Mouse (Mus musculus) retina, adult 2 months (tissue): ENCODE data around the gene Capn9.

Source experiments
- DNase-seq: peaks from one replicate; pipeline ENCODE4 v3.0.0-alpha.2; 2012; ENCODE audit warnings: low read depth, low spot score

Gene Capn9

DNA sequence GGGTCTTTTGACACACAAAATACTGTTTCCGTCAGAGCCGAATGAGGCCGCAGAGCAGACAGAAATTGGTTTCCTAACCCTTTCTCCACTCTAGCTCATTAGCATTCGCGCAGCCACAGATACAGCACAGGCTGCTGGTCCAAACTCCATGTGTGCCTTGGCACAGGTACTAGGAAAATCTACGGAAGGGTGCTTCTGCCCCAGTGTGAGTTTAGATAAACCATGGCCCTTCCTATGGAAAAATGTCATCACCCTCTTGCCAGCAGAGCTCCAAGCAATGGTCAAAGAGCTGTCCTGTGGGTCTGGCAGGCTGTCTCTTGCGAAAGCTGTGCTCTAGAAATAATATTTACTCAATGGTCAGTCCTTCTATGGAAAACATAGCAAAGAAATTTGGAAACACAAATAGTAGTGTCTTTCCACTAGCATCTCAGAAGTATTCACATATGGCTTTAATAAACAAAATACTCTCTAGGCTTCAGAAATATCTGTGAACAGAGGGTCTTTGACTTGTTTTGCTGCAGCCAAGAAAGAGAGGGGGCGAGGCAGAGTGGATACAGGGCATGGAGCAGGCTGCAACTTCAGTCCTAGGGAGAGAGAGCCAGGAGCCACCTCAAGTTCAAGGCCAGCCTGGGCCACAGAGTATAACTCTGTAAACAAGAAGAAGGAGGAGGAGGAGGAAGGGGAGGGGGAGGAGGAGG is 4.0 kb upstream of the Capn9 start:
- no peak for DNase-seq

DNA sequence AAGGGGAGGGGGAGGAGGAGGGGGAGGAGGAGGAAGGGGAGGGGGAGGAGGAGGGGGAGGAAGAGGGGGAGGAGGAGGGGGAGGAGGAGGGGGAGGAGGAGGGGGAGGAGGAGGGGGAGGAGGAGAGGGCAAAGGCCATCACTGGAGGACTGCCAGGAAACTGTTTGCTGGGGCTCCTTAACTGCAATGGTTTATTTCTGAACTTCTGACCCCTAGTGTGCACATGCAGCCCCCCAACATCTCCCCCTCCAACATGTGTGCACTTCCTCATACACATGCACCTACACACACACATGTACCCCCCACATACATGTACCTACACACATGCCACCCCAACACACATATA is 3.5 kb upstream of the Capn9 start:
- DNase-seq: no peak

GRCm38 (mm10) chr8:124573552-124574340 is 2.2 kb upstream of the Capn9 start:
- DNase-seq: peak; percentile 65

DNA sequence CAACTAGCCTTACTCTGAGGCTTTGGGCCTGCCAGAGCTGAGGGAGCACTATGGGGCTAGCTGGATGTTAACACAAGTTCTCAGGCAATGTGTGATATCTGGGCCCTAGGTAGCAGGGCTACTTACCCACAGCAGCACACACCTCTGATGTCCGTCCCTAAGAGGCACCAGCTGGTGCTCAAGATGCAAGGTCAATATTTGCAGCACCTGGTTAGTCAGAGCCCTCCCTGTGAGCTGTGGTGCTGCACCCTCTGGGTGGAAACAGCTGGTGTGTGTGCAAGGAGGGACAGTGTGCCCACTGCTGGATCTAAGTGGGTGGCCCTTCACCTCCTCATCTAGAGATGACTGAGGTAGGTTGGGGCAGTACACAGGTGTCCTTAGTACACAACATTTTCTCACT is 840 bp downstream of the Capn9 start:
- no peak for DNase-seq

DNA sequence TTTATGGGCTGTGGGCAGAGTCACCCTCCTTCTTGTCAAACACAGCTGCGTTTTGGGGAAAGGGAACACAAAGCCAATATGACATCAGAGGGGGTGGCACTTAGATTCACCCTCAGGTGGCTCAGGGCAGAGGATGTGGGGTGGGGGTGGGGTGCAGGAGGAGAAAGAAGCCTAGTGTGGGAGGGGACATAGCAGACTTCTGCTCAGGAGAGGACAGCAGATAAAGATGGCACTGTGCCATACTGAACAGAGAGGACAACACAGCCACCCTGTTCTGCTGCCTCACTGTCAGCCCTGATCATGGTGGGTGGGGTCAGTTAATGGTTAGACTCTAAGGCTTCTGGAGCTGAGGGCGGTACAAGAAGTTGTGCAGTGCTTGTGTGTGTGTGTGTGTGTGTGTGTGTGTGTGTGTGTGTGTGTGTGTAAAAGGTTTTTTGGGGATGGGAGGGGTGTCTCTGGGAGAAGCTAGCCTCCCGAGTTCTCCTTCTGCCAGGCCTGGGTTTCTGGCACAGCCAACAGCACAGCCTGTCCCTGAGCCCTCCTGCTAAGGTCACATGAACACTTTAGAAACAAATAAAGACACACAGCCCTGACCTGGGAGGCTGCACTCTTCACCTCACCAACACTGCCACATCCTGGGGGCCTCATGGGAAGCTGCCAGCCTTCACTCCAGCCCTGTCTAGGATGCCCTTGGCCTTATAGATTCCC is 10.0 kb downstream of the Capn9 start:
- DNase-seq: no peak

- no peak for DNase-seq
These were observed 10.6 kb downstream of the Capn9 start for GRCm38 (mm10) chr8:124586556-124586955.

GRCm38 (mm10) chr8:124589393-124589792 is 13.5 kb downstream of the Capn9 start:
- no peak for DNase-seq

DNA sequence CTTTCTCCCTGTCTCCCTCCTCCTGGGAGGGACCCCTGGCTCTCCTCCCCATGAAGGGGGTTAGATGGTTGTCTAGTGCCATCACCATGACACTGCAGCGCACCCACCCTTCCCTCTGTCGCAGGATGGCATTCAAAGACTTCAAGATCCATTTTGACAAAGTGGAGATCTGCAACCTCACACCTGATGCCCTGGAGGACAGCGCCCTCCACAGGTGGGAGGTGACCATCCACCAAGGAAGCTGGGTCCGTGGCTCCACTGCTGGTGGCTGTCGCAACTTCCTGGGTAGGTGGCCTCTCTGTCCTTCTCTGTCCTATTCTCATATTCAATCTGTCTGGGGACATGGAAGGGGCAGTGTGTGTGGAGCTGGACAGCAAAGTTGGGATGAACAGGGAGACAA is 28.2 kb downstream of the Capn9 start:
- DNase-seq: no peak

DNA sequence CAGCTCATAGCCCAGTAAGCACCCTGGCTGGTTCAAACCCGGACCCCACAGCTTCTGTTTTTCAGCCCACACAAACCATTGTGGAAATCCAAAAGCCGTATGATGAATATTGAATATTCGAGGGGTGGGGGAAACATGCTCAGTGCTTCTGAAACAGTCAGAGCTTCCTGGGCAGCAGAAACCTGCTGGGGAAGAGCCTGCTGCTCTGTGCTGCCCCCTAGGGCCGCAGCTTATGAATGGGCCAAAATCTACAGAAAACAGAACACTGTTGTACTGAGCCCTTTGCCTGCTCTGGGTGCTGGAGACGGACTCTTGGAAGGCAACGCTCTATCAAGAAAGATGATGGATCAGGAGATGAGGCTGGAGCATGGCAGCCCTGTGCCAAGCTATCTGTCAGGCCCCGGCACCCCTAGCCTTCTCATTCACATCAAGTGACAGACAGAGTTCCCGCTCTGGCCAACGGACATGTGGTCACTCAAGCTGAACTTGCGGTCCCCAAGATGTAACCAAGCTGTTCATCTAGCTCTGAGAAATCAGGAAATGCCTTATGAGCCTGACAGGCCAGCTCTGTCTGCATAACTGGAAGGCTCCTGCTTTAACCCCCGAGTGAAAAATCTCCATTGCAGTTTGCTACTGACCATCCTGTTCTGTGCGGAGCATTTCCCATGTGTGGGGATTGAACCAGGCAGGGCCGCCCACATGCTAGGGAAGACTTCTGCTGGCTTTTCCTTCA is 32.5 kb downstream of the Capn9 start:
- no peak for DNase-seq

DNA sequence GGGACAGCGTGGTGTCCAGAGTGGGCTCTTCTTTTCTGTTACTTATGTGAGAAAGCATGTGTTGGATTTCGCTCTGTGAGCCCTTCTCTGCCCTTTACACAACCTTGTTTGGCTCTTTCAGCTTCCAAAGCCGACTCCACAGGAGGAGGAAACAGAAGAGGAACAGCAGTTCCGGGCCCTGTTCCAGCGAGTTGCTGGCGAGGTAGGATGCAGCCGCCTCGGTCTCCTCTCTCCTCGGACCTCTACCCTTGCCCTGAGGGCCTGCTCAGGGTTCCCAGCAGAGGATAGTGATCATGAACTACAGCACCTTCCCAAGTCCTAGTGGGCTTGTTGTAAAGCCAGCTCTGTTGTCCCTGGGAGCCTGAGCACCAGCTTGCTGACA is 33.1 kb downstream of the Capn9 start:
- no peak for DNase-seq

DNA sequence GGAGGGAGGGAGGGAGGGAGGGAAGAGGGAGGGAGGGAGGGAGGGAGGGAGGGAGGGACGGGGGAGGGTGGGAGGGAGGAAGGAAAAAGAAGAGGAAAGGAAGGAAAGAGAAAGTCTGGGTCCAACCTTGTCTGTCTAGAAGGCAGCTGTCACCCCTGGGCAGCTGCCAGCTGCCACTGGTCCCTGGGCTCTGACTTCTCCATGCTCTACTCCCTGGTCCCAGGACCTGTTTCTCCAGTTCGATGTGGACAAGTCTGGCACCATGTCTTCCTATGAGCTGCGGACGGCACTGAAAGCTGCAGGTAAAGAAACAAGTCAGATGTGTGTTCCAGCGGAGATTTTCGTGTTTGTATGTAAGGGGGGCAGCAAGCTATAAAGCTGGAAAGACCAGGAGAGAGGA is 38.4 kb downstream of the Capn9 start:
- DNase-seq: no peak

GRCm38 (mm10) chr8:124617266-124617869 is 41.5 kb downstream of the Capn9 start:
- DNase-seq: peak; percentile 45

DNA sequence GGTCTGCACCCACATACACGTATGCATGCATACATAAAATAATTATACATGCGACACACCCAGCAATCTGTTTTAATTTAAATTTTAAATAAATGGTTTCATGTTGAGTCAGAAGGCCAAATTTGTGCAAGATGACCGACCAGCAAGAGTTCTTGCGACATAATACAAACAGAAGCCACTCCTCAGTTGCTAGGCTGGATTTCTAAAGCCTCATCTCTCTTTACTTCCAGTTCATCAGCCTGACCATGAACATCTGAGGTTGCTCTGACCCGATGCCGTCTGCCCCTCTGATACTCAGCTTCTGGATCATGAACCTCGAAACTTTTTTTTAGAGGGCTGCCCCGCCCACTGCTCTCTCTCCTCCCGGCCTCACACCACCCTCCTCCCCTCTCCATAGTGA is 42.3 kb downstream of the Capn9 start:
- no peak for DNase-seq

DNA sequence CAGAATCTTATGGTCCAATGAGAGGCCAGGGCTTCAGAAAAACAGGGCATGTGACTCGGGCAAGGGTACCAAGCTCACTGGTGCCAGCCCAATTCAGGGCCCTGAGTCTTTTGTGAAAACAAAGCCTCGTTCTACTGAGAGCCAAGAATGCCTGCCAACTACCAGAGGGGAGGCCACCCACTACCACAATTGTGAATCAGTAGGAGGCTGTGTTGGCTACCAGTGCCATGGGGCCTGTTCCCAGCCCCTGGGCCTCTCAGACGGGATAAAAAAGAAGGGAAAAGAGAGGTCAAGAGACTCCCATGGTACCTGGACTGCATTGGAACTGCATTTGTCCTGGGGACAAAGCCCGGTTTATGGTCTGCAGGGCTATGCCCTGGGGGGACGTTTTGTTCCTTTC is 45.3 kb downstream of the Capn9 start:
- DNase-seq: no peak

- no peak for DNase-seq
These were observed 50.3 kb downstream of the Capn9 start for GRCm38 (mm10) chr8:124626251-124626650.

DNA sequence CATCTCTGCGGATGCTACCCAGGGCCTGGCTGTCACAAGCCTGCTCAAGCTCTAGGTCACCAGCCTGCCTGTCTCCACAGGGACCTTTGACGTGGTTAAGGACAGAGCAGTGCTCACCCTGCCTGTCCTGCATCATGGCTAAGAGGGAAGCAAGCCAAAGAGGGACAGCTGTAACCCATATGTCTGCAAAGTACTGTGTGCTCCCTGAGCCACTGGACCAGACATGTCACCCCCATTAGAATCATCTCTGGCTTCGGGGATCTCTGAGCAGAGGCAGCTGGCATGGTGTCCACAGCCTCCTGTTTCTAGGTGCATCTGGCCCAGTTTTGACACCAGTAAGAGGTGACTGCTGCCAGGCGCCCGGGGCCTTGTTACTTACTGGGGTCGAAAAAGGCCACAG is 54.6 kb downstream of the Capn9 start:
- DNase-seq: no peak

- no peak for DNase-seq
These were observed 55.0 kb downstream of the Capn9 start for GRCm38 (mm10) chr8:124630891-124631290.

GRCm38 (mm10) chr8:124631966-124632365 is 56.1 kb downstream of the Capn9 start:
- DNase-seq: no peak

- DNase-seq: no peak
These were observed 57.2 kb downstream of the Capn9 start for GRCm38 (mm10) chr8:124633001-124633703.

GRCm38 (mm10) chr8:124634411-124635246 is 58.7 kb downstream of the Capn9 start:
- DNase-seq: no peak
